Comparison of ENCODE assay signal across 23 mouse cellular contexts in the genomic region with DNA sequence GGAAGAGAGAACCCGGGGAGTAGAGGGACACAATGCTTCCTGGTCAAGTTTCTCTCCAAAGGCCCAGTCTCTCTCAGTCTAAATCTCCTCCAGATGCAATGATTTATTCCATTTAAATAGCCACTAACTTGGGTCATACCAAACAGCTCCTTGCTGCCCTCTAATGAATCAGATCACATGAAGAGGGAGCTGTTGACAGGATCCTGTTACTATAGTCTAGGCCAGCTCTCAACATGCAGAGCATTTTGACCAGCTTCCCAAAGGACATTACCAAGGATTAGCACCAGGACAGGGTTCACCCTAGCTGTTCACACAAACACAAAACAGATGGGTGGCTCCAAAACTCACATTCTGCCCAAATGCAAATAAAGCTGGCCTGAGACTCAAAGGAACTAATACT.
DNase-seq lines count a peak whose midpoint lies in the region; ATAC-seq lines count a peak whose summit lies in the region.
"Had no signal": no experiment of that assay in that cellular context is flagged by ENCODE, and none has a peak within 500 bp of the region (broad histone marks: within the 10 kb centered on the region; RNA-seq: fewer than 3 reads in every experiment).

No protein-coding gene starts in this region.

- no peaks in the 10 kb centered on the region for H3K9me3 ChIP-seq in hindbrain, embryonic 16.5 days (ENCODE audit: control insufficient read depth, low read length)
- no peaks in the 10 kb centered on the region for H3K9me3 ChIP-seq in hindbrain, embryonic 10.5 days
- no peaks in the 10 kb centered on the region for H3K9me3 ChIP-seq in limb, embryonic 10.5 days (replicated peaks)
- H3K9me3 ChIP-seq in intestine, embryonic 15.5 days: no peaks in the 10 kb centered on the region
- H3K9me3 ChIP-seq: embryonic facial prominence, embryonic 15.5 days; heart, embryonic 13.5 days; midbrain, embryonic 15.5 days; neural tube, embryonic 12.5 days had no signal

- no peaks in the 10 kb centered on the region for H3K36me3 ChIP-seq in hindbrain, embryonic 16.5 days (ENCODE audit: control insufficient read depth, insufficient read depth, low read length)
- no peaks in the 10 kb centered on the region for H3K36me3 ChIP-seq in hindbrain, embryonic 10.5 days
- H3K36me3 ChIP-seq in limb, embryonic 10.5 days: no peaks in the 10 kb centered on the region
- no peaks in the 10 kb centered on the region for H3K36me3 ChIP-seq in intestine, embryonic 15.5 days
- H3K36me3 ChIP-seq: embryonic facial prominence, embryonic 15.5 days; heart, embryonic 13.5 days; midbrain, embryonic 15.5 days; neural tube, embryonic 12.5 days had no signal

- no peaks in the 10 kb centered on the region for H3K27me3 ChIP-seq in hindbrain, embryonic 16.5 days (replicated peaks; ENCODE audit: control insufficient read depth, insufficient read depth, low read length)
- no peaks in the 10 kb centered on the region for H3K27me3 ChIP-seq in hindbrain, embryonic 10.5 days (ENCODE audit: insufficient read depth, poor library complexity, severe bottlenecking)
- no peaks in the 10 kb centered on the region for H3K27me3 ChIP-seq in limb, embryonic 10.5 days (ENCODE audit: low read depth, poor library complexity, severe bottlenecking)
- H3K27me3 ChIP-seq in intestine, embryonic 15.5 days (replicated peaks): no peaks in the 10 kb centered on the region
- H3K27me3 ChIP-seq: embryonic facial prominence, embryonic 15.5 days; heart, embryonic 13.5 days; midbrain, embryonic 15.5 days; neural tube, embryonic 12.5 days had no signal

- no peak overlapping the region for H3K9ac ChIP-seq in hindbrain, embryonic 16.5 days (ENCODE audit: low read depth, low read length)
- H3K9ac ChIP-seq in intestine, embryonic 15.5 days: no peak overlapping the region
- H3K9ac ChIP-seq: embryonic facial prominence, embryonic 15.5 days; heart, embryonic 13.5 days; midbrain, embryonic 15.5 days; neural tube, embryonic 12.5 days had no signal

- no peak overlapping the region for H3K4me2 ChIP-seq in hindbrain, embryonic 16.5 days (ENCODE audit: low read length)
- H3K4me2 ChIP-seq in intestine, embryonic 15.5 days (replicated peaks): no peak overlapping the region
- H3K4me2 ChIP-seq: embryonic facial prominence, embryonic 15.5 days; heart, embryonic 13.5 days; midbrain, embryonic 15.5 days; neural tube, embryonic 12.5 days had no signal

- WGBS in hindbrain, embryonic 16.5 days: 86% methylated on average over 1 of the region's 1 CpGs
- 73% methylated on average over 1 of the region's 1 CpGs for WGBS in hindbrain, embryonic 10.5 days
- 42% methylated on average over 1 of the region's 1 CpGs for WGBS in limb, embryonic 10.5 days
- WGBS in intestine, embryonic 15.5 days: 91% methylated on average over 1 of the region's 1 CpGs

- no peak overlapping the region for H3K27ac ChIP-seq in hindbrain, embryonic 16.5 days (ENCODE audit: low read depth, low read length)
- H3K27ac ChIP-seq in hindbrain, embryonic 10.5 days: no peak overlapping the region
- no peak overlapping the region for H3K27ac ChIP-seq in limb, embryonic 10.5 days
- no peak overlapping the region for H3K27ac ChIP-seq in intestine, embryonic 15.5 days
- H3K27ac ChIP-seq: embryonic facial prominence, embryonic 15.5 days; heart, embryonic 13.5 days; left cerebral cortex, adult 2 months; macrophage; midbrain, embryonic 15.5 days; neural tube, embryonic 12.5 days had no signal

- H3K4me1 ChIP-seq in hindbrain, embryonic 16.5 days (ENCODE audit: control insufficient read depth, insufficient read depth, low read depth, low read length): no peaks in the 10 kb centered on the region
- no peaks in the 10 kb centered on the region for H3K4me1 ChIP-seq in hindbrain, embryonic 10.5 days (replicated peaks)
- H3K4me1 ChIP-seq in limb, embryonic 10.5 days: peaks cover 25% of the 10 kb centered on the region
- no peaks in the 10 kb centered on the region for H3K4me1 ChIP-seq in intestine, embryonic 15.5 days (replicated peaks)
- H3K4me1 ChIP-seq: embryonic facial prominence, embryonic 15.5 days; neural tube, embryonic 12.5 days had no signal

- H3K4me3 ChIP-seq in hindbrain, embryonic 16.5 days (ENCODE audit: low read length): no peak overlapping the region
- no peak overlapping the region for H3K4me3 ChIP-seq in hindbrain, embryonic 10.5 days
- H3K4me3 ChIP-seq in limb, embryonic 10.5 days: no peak overlapping the region
- H3K4me3 ChIP-seq in intestine, embryonic 15.5 days (replicated peaks): no peak overlapping the region
- H3K4me3 ChIP-seq: embryonic facial prominence, embryonic 15.5 days; heart, embryonic 13.5 days; left cerebral cortex, adult 2 months; midbrain, embryonic 15.5 days; neural tube, embryonic 12.5 days had no signal

- ATAC-seq in hindbrain, embryonic 16.5 days: peak; percentile 29; the same call in 1 of the 2 replicates
- ATAC-seq in intestine, embryonic 15.5 days: no peak
- ATAC-seq: CD4-positive, CD25-positive, alpha-beta regulatory T cell, adult 4 months; midbrain, embryonic 15.5 days had no signal

- peak; percentile 19 for DNase-seq in embryo, embryonic 10 days (ENCODE audit: low spot score)
- DNase-seq in embryo, embryonic 9.5 days (ENCODE audit: extremely low spot score): no peak
- no peak for DNase-seq in hindbrain, embryonic 10.5 days (ENCODE audit: low spot score)
- peak; percentile 31 for DNase-seq in embryo, embryonic 11 days
- peak; percentile 36 for DNase-seq in limb, embryonic 10.5 days (ENCODE audit: low spot score)
- no peak for DNase-seq in c-Kit-positive CD71-positive TER-119-positive erythroid progenitor cells, embryonic 14.5 days (ENCODE audit: low spot score)
- DNase-seq: cerebellum, adult 2 months; cerebellum, postnatal 36 days; heart, adult 18-20 months; kidney, adult 18-20 months; liver; right cerebral cortex, postnatal 14 days; spleen, adult 18-20 months; thymus, postnatal 25 days had no signal

Comparison
In these comparisons a context has a peak if more than half of its experiments do, and no peak if none do; other contexts are left out.
1. DNase-seq: peak in embryo, embryonic 10 days (single experiment), embryo, embryonic 11 days (single experiment) and limb, embryonic 10.5 days (single experiment); none in embryo, embryonic 9.5 days (single experiment), hindbrain, embryonic 10.5 days (single experiment) and c-Kit-positive CD71-positive TER-119-positive erythroid progenitor cells, embryonic 14.5 days (single experiment).